Mouse (Mus musculus): ENCODE results near the gene Gm19345.

GRCm38 (mm10) chr7:19822193-19822592 lies 29.6 kb upstream of the Gm19345 start:
- TF ChIP-seq POLR2A (IDR thresholded peaks at IDR 0.05; ENCODE audit: insufficient read length, low read depth), result no peak
- TF ChIP-seq TCF12 (IDR thresholded peaks at IDR 0.05; ENCODE audit: insufficient read depth, poor library complexity, severe bottlenecking), result no peak
- TF ChIP-seq MYOD1 (IDR thresholded peaks at IDR 0.05; ENCODE audit: control insufficient read depth in 1 of 3, insufficient read length in 2 of 3, low read depth in 2 of 3), result no peak
- TF ChIP-seq USF1 (IDR thresholded peaks at IDR 0.05; ENCODE audit: low read depth), result no peak
- no peak for TF ChIP-seq POLR2AphosphoS2 (IDR thresholded peaks at IDR 0.05; ENCODE audit: insufficient read length, low read depth)
- TF ChIP-seq TCF3 (IDR thresholded peaks at IDR 0.05; ENCODE audit: insufficient read length, low read depth), result no peak
- TF ChIP-seq E2F4 (IDR thresholded peaks at IDR 0.05; ENCODE audit: insufficient read depth), result no peak
- TF ChIP-seq MYOG (IDR thresholded peaks at IDR 0.05; ENCODE audit: control insufficient read depth in 1 of 3, insufficient read depth in 1 of 3, insufficient read length in 2 of 3, low read depth in 2 of 3), result no peak
- no peak for TF ChIP-seq CEBPB (IDR thresholded peaks at IDR 0.05; ENCODE audit: insufficient read depth, poor library complexity, severe bottlenecking)
- TF ChIP-seq SRF (IDR thresholded peaks at IDR 0.05; ENCODE audit: control insufficient read depth, insufficient read length, low read depth), result no peak

Measured in myocyte (in vitro differentiated cells).